9 mouse cellular contexts compared by ENCODE assay signal in the genomic region with DNA sequence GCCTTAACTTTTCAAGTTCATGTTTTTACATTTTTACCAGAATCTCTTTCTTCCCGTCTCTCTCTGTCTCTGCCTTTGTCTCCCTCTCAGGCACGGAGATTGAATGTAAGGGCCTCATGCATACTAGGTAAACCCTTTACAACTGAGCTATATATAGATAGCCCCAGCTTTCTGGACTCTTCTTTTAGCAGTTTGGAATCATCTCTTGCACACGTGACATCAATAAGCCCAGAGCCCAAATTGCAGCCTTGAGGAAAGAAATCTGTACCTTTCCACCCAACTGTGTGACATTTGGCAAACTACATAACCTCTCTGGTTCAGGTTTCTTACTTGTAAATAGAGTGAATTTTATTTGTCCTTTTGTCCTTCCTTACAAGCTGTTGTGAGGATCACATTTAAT. TPM values are rescaled to one million over a fixed set of nuclear protein-coding genes. Genes with fewer than 3 reads are reported as not detected.
DNase-seq lines count a peak whose midpoint lies in the region; ATAC-seq lines count a peak whose summit lies in the region.
"Had no signal": no experiment of that assay in that cellular context is flagged by ENCODE, and none has a peak within 500 bp of the region (broad histone marks: within the 10 kb centered on the region; RNA-seq: fewer than 3 reads in every experiment).

No protein-coding gene starts in this region.

- 22% methylated on average over 3 of the region's 3 CpGs for WGBS in heart, embryonic 16.5 days
- WGBS in hindbrain, embryonic 13.5 days: 9% methylated on average over 3 of the region's 3 CpGs
- 9% methylated on average over 3 of the region's 3 CpGs for WGBS in midbrain, embryonic 12.5 days

- no peaks in the 10 kb centered on the region for H3K9me3 ChIP-seq in heart, embryonic 16.5 days (replicated peaks; ENCODE audit: control insufficient read depth, low read length)
- no peaks in the 10 kb centered on the region for H3K9me3 ChIP-seq in hindbrain, embryonic 13.5 days
- no peaks in the 10 kb centered on the region; the same call in 1 of the 2 replicates for H3K9me3 ChIP-seq in midbrain, embryonic 12.5 days

- ATAC-seq in heart, embryonic 16.5 days (replicated peaks; ENCODE audit: extremely low read depth, insufficient read depth, low FRiP score): no peak
- ATAC-seq in hindbrain, embryonic 13.5 days (ENCODE audit: low FRiP score): no peak
- ATAC-seq in midbrain, embryonic 12.5 days (ENCODE audit: low FRiP score, low read depth): no peak

- peaks cover 12% of the 10 kb centered on the region for H3K4me1 ChIP-seq in heart, embryonic 16.5 days (ENCODE audit: control insufficient read depth, insufficient read depth, low read length)
- H3K4me1 ChIP-seq in hindbrain, embryonic 13.5 days (replicated peaks): peaks cover 43% of the 10 kb centered on the region
- peaks cover 16% of the 10 kb centered on the region for H3K4me1 ChIP-seq in midbrain, embryonic 12.5 days

- H3K4me3 ChIP-seq in heart, embryonic 16.5 days (ENCODE audit: low read length): peak overlapping the region; percentile 94
- peak overlapping the region; percentile 93 for H3K4me3 ChIP-seq in hindbrain, embryonic 13.5 days
- H3K4me3 ChIP-seq in midbrain, embryonic 12.5 days: peak overlapping the region; percentile 82

- peak overlapping the region; percentile 87 for H3K9ac ChIP-seq in heart, embryonic 16.5 days (ENCODE audit: low read length)
- peak overlapping the region; percentile 98 for H3K9ac ChIP-seq in hindbrain, embryonic 13.5 days
- H3K9ac ChIP-seq in midbrain, embryonic 12.5 days (replicated peaks): peak overlapping the region; percentile 87

- peak overlapping the region; percentile 70 for H3K4me2 ChIP-seq in heart, embryonic 16.5 days (ENCODE audit: low read depth, low read length)
- H3K4me2 ChIP-seq in hindbrain, embryonic 13.5 days: peak overlapping the region; percentile 67
- H3K4me2 ChIP-seq in midbrain, embryonic 12.5 days (replicated peaks): peak overlapping the region; percentile 71

- no peaks in the 10 kb centered on the region for H3K36me3 ChIP-seq in heart, embryonic 16.5 days (ENCODE audit: control insufficient read depth, insufficient read depth)
- H3K36me3 ChIP-seq in hindbrain, embryonic 13.5 days: no peaks in the 10 kb centered on the region
- no peaks in the 10 kb centered on the region for H3K36me3 ChIP-seq in midbrain, embryonic 12.5 days

- no peak for DNase-seq in heart, adult 18-20 months
- DNase-seq in brain, adult 2 months (ENCODE audit: low read depth, low spot score): peak; percentile 68
- DNase-seq in testis, postnatal 14 days (ENCODE audit: low spot score): no peak
- DNase-seq in natural killer cell, adult 2 months (ENCODE audit: low spot score in 2 of 2): no peak
- no peak for DNase-seq in kidney, postnatal 25 days

- no peak overlapping the region for H3K27ac ChIP-seq in heart, embryonic 16.5 days (ENCODE audit: low read length)
- H3K27ac ChIP-seq in hindbrain, embryonic 13.5 days: peak overlapping the region; percentile 98
- no peak overlapping the region for H3K27ac ChIP-seq in midbrain, embryonic 12.5 days (replicated peaks)

- no peaks in the 10 kb centered on the region for H3K27me3 ChIP-seq in heart, embryonic 16.5 days (ENCODE audit: control insufficient read depth, insufficient read depth, low read length)
- no peaks in the 10 kb centered on the region for H3K27me3 ChIP-seq in hindbrain, embryonic 13.5 days
- H3K27me3 ChIP-seq in midbrain, embryonic 12.5 days: no peaks in the 10 kb centered on the region
- H3K27me3 ChIP-seq: Patski had no signal

RNA-seq across cellular contexts. Expression of a gene that starts 1.5 kb away (rescaled TPM):
- polyA plus RNA-seq in heart, embryonic 16.5 days (2015; fragmentation: Nextera tagmentation; extraction: Ambion mirVana): 6.8 and 6.9 TPM in 2 replicates
- total RNA-seq in heart, adult 18-20 months (2021): 10 to 100 TPM in 1 of 2 experiments, 1 to 10 TPM in 1; 8.7 to 12.2 TPM
- 30.0 and 32.6 TPM in 2 replicates for polyA plus RNA-seq in hindbrain, embryonic 13.5 days (2015; fragmentation: Nextera tagmentation; extraction: Ambion mirVana)
- 35.2 and 42.7 TPM in 2 replicates for polyA plus RNA-seq in midbrain, embryonic 12.5 days (2016; fragmentation: Nextera tagmentation; extraction: Ambion mirVana)

RNA-seq across cellular contexts. Expression of a gene that starts 34.9 kb away (rescaled TPM):
- polyA plus RNA-seq in heart, embryonic 16.5 days (2015; fragmentation: Nextera tagmentation; extraction: Ambion mirVana): 187 and 195 TPM in 2 replicates
- total RNA-seq in heart, adult 18-20 months (2021): 100 to 1,000 TPM; 180 to 203 TPM
- 247 and 248 TPM in 2 replicates for polyA plus RNA-seq in hindbrain, embryonic 13.5 days (2015; fragmentation: Nextera tagmentation; extraction: Ambion mirVana)
- polyA plus RNA-seq in midbrain, embryonic 12.5 days (2016; fragmentation: Nextera tagmentation; extraction: Ambion mirVana): 292 and 294 TPM in 2 replicates
